Mouse (Mus musculus): ENCODE data around the gene Sirt7. TPM values are rescaled to one million over a fixed set of nuclear protein-coding genes. Genes with fewer than 3 reads are reported as not detected.

Sirt7 gene
- polyA plus RNA-seq, 1 experiment from 2014 or later = 28.6 TPM

DNA sequence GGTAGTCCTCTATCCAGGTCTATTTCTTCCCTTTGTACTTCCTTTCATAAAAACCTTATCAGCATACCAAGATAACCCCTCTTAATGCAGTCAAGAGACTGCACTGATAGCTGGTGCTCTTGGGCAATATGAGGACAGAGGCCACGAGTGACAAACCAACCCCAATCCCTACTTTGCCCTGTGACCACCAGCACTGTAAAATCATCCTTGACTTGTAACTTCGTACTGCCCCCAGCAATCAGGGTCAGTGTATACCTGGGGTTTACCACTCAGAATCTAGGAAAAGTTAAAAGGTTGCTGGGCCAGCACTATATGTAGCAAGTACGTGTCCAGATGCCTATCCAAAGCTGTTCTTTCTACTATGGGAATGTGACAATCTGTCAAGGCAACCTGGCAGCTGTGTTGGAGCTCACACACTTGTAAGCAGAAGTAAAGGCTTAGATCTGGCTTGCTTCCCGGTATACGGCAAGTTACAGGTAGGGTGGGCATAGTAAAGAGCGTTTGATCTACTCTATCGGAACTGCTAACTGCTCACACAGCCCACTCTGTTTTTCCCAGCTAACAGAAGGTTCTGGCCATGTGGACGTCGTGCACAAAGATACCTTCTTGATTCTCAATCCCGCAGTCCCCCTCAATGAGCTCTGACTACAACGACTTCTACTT lies 53.2 kb downstream of the Sirt7 start:
- H3K4me3 ChIP-seq (ENCODE audit: low read length) = peak overlapping the region; percentile 90
- peak overlapping the region; percentile 92 for H3K4me2 ChIP-seq (replicated peaks; ENCODE audit: low read depth, low read length)
- no peaks in the 10 kb centered on the region for H3K9me3 ChIP-seq (ENCODE audit: control insufficient read depth, low read length)
- 10% methylated on average over 11 of the region's 11 CpGs for WGBS
- ATAC-seq (ENCODE audit: low FRiP score, low TSS enrichment) = no peak
- H3K27ac ChIP-seq (ENCODE audit: low read depth, low read length) = peak overlapping the region; percentile 95
- H3K27me3 ChIP-seq (ENCODE audit: control insufficient read depth, insufficient read depth, low read length) = no peaks in the 10 kb centered on the region
- H3K9ac ChIP-seq (ENCODE audit: low read depth, low read length) = peak overlapping the region; percentile 96
- H3K36me3 ChIP-seq (ENCODE audit: control insufficient read depth, insufficient read depth, low read length) = peaks cover 40% of the 10 kb centered on the region
- peaks cover 21% of the 10 kb centered on the region for H3K4me1 ChIP-seq (ENCODE audit: control insufficient read depth, insufficient read depth, low read length)

DNA sequence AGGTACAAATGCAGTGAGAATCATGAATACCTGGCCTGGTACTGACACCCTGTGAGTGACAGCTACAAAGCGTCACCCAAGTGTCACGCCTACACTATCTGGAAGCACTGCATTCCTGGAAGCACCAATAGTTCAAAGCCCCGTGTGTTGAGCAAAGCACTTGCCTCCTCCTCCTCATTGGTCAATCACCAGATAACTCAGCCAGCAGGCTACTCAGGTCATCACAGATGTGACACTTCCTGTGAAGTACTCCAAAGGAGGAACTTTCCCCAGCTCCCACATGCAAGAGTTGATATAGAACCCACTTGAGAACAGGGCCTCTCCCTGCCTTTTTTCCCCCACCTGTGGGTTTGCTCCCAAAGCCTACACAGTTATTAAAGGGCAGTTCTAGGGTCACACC lies 53.9 kb downstream of the Sirt7 start:
- H3K4me3 ChIP-seq (ENCODE audit: low read length) = peak overlapping the region; percentile 90

More for the DNA sequence above, 53.9 kb downstream of the Sirt7 start:
- Histone ChIP-seq H3K4me2 (replicated peaks; ENCODE audit: low read depth, low read length) (peak overlapping the region; percentile 92), H3K4me1 (ENCODE audit: control insufficient read depth, insufficient read depth, low read length) (peaks cover 21% of the 10 kb centered on the region), H3K9me3 (ENCODE audit: control insufficient read depth, low read length) (no peaks in the 10 kb centered on the region), H3K27ac (ENCODE audit: low read depth, low read length) (no peak overlapping the region), H3K36me3 (ENCODE audit: control insufficient read depth, insufficient read depth, low read length) (peaks cover 48% of the 10 kb centered on the region), H3K9ac (ENCODE audit: low read depth, low read length) (peak overlapping the region; percentile 96; the same call in 1 of the 2 replicates), H3K27me3 (ENCODE audit: control insufficient read depth, insufficient read depth, low read length) (no peaks in the 10 kb centered on the region)
- no peak for ATAC-seq (ENCODE audit: low FRiP score, low TSS enrichment)
- 71% methylated on average over 3 of the region's 3 CpGs for WGBS

Small RNA genes within 50 kb of the gene (microRNA-seq; reads per million reads assigned to microRNA genes)
- gene Mir6936 = not detected

Other genes with a start within 250 kb of the Sirt7 start
- 32.1 and 40.3 TPM in 2 replicates for gene Faap100, start 246.5 kb downstream of the Sirt7 start, polyA plus RNA-seq (2014; fragmentation: Nextera tagmentation; extraction: Ambion mirVana)
- gene Nploc4, start 187.5 kb downstream of the Sirt7 start, polyA plus RNA-seq (2014; fragmentation: Nextera tagmentation; extraction: Ambion mirVana) = 25.0 and 45.4 TPM in 2 replicates
- gene Tspan10, start 182.6 kb downstream of the Sirt7 start, polyA plus RNA-seq (2014; fragmentation: Nextera tagmentation; extraction: Ambion mirVana) = not detected in 2 replicates
- 0.17 and 0.20 TPM in 2 replicates for gene Pde6g, start 171.7 kb downstream of the Sirt7 start, polyA plus RNA-seq (2014; fragmentation: Nextera tagmentation; extraction: Ambion mirVana)
- gene Oxld1, start 167.2 kb downstream of the Sirt7 start, polyA plus RNA-seq (2014; fragmentation: Nextera tagmentation; extraction: Ambion mirVana) = 14.8 and 18.2 TPM in 2 replicates
- gene Ccdc137, start 167.1 kb downstream of the Sirt7 start, polyA plus RNA-seq (2014; fragmentation: Nextera tagmentation; extraction: Ambion mirVana) = 27.4 and 32.8 TPM in 2 replicates
- gene Arl16, start 157.6 kb downstream of the Sirt7 start, polyA plus RNA-seq (2014; fragmentation: Nextera tagmentation; extraction: Ambion mirVana) = 46.4 and 51.5 TPM in 2 replicates
- gene Mrpl12, start 140.6 kb downstream of the Sirt7 start, polyA plus RNA-seq (2014; fragmentation: Nextera tagmentation; extraction: Ambion mirVana) = 176 and 218 TPM in 2 replicates
- 65.3 and 79.1 TPM in 2 replicates for gene Slc25a10, start 133.4 kb downstream of the Sirt7 start, polyA plus RNA-seq (2014; fragmentation: Nextera tagmentation; extraction: Ambion mirVana)
- gene Gcgr, start 94.5 kb downstream of the Sirt7 start, polyA plus RNA-seq (2014; fragmentation: Nextera tagmentation; extraction: Ambion mirVana) = 2.0 and 2.4 TPM in 2 replicates
- 236 and 265 TPM in 2 replicates for gene Mcrip1, start 75.5 kb downstream of the Sirt7 start, polyA plus RNA-seq (2014; fragmentation: Nextera tagmentation; extraction: Ambion mirVana)
- gene Ppp1r27, start 74.1 kb downstream of the Sirt7 start, polyA plus RNA-seq (2014; fragmentation: Nextera tagmentation; extraction: Ambion mirVana) = 0.58 and 0.89 TPM in 2 replicates
- 558 and 716 TPM in 2 replicates for gene P4hb, start 52.0 kb downstream of the Sirt7 start, polyA plus RNA-seq (2014; fragmentation: Nextera tagmentation; extraction: Ambion mirVana)
- gene Arhgdia, start 43.6 kb downstream of the Sirt7 start, polyA plus RNA-seq (2014; fragmentation: Nextera tagmentation; extraction: Ambion mirVana) = 454 and 612 TPM in 2 replicates
- 594 and 799 TPM in 2 replicates for gene Alyref, start 26.9 kb downstream of the Sirt7 start, polyA plus RNA-seq (2014; fragmentation: Nextera tagmentation; extraction: Ambion mirVana)
- gene Anapc11, start 26.8 kb downstream of the Sirt7 start, polyA plus RNA-seq (2014; fragmentation: Nextera tagmentation; extraction: Ambion mirVana) = 212 and 242 TPM in 2 replicates
- gene Npb, start 16.8 kb downstream of the Sirt7 start, polyA plus RNA-seq (2014; fragmentation: Nextera tagmentation; extraction: Ambion mirVana) = 14.8 and 19.5 TPM in 2 replicates
- 82.7 and 83.5 TPM in 2 replicates for gene Pcyt2, start 7.3 kb downstream of the Sirt7 start, polyA plus RNA-seq (2014; fragmentation: Nextera tagmentation; extraction: Ambion mirVana)
- gene Mafg, start 8.4 kb upstream of the Sirt7 start, polyA plus RNA-seq (2014; fragmentation: Nextera tagmentation; extraction: Ambion mirVana) = 26.9 and 27.9 TPM in 2 replicates
- gene Pycr1, start 18.5 kb upstream of the Sirt7 start, polyA plus RNA-seq (2014; fragmentation: Nextera tagmentation; extraction: Ambion mirVana) = 19.9 and 21.8 TPM in 2 replicates
- not detected in 2 replicates for gene Myadml2, start 22.9 kb upstream of the Sirt7 start, polyA plus RNA-seq (2014; fragmentation: Nextera tagmentation; extraction: Ambion mirVana)
- 6.9 and 9.9 TPM in 2 replicates for gene Notum, start 35.9 kb upstream of the Sirt7 start, polyA plus RNA-seq (2014; fragmentation: Nextera tagmentation; extraction: Ambion mirVana)
- gene Aspscr1, start 47.7 kb upstream of the Sirt7 start, polyA plus RNA-seq (2014; fragmentation: Nextera tagmentation; extraction: Ambion mirVana) = 107 and 124 TPM in 2 replicates
- gene Cenpx, start 88.5 kb upstream of the Sirt7 start, polyA plus RNA-seq (2014; fragmentation: Nextera tagmentation; extraction: Ambion mirVana) = 157 and 195 TPM in 2 replicates
- gene Lrrc45, start 88.7 kb upstream of the Sirt7 start, polyA plus RNA-seq (2014; fragmentation: Nextera tagmentation; extraction: Ambion mirVana) = 41.9 and 43.1 TPM in 2 replicates
- 5.0 and 28.7 TPM in 2 replicates for gene Rac3, start 96.2 kb upstream of the Sirt7 start, polyA plus RNA-seq (2014; fragmentation: Nextera tagmentation; extraction: Ambion mirVana)
- 21.1 and 23.2 TPM in 2 replicates for gene Dcxr, start 102.0 kb upstream of the Sirt7 start, polyA plus RNA-seq (2014; fragmentation: Nextera tagmentation; extraction: Ambion mirVana)
- gene Cbr2, start 106.9 kb upstream of the Sirt7 start, polyA plus RNA-seq (2014; fragmentation: Nextera tagmentation; extraction: Ambion mirVana) = 0.47 TPM in 1 of 2 replicates, not detected in the other
- 5.2 and 7.9 TPM in 2 replicates for gene Hmga1b, start 137.6 kb upstream of the Sirt7 start, polyA plus RNA-seq (2014; fragmentation: Nextera tagmentation; extraction: Ambion mirVana)
- 19.3 and 26.2 TPM in 2 replicates for gene Rfng, start 159.0 kb upstream of the Sirt7 start, polyA plus RNA-seq (2014; fragmentation: Nextera tagmentation; extraction: Ambion mirVana)
- 213 and 239 TPM in 2 replicates for gene Gps1, start 159.0 kb upstream of the Sirt7 start, polyA plus RNA-seq (2014; fragmentation: Nextera tagmentation; extraction: Ambion mirVana)
- gene Dus1l, start 171.2 kb upstream of the Sirt7 start, polyA plus RNA-seq (2014; fragmentation: Nextera tagmentation; extraction: Ambion mirVana) = 58.2 and 80.3 TPM in 2 replicates
- 54.9 and 79.9 TPM in 2 replicates for gene Fasn, start 199.3 kb upstream of the Sirt7 start, polyA plus RNA-seq (2014; fragmentation: Nextera tagmentation; extraction: Ambion mirVana)

All from kidney, embryonic 14.5 days (tissue).